Mouse (Mus musculus) kidney, postnatal 14 days (tissue): ENCODE results near the gene Kyat1.
"Not testable (repeated sequence)": the region's sequence is repeated elsewhere in the genome, so short reads cannot be mapped to it uniquely, and the experiment has no call there.

Experiments
- DNase-seq: peaks from one replicate; pipeline ENCODE4 v3.0.0; 2022; ENCODE audit warnings: mixed read lengths

The Kyat1 gene

DNA sequence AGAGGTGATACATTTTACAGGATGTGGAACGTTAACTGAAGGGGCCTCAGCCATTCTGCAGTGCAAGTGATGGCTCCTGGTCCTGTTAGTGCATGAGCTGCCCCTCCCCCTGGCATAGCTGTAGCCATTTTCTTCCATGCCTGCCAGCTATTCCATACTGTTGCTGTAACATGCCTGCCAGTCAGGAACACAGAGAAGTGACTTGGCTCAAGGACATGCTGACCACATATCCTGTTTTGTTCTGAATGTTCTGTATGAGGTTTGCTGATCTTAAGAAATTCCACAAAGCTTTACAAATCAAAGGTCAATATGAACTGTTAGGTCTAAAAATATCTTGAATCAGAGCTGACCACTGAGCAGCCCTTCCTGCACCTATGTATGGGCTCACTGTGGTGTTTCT lies 7.3 kb upstream of the Kyat1 start:
- DNase-seq = peak; percentile 36

DNA sequence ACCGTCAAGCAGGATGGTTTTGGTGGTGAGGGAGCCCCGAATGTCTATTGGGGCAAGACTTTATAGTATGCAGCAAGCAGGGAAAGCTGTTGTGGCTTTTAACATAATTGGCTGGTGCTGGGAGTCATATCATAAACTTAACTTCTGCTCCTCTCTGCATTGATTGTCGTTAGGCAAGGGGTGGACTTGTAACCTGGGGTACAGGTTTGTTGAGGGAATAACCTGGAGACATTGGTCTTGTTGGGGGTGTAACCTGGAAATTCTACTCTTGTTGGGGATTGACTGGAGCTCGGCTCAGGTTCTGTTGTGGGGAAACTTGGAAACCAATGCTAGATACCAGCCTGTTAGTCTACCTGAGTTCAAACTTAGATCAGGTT lies 6.5 kb upstream of the Kyat1 start:
- no peak for DNase-seq

DNA sequence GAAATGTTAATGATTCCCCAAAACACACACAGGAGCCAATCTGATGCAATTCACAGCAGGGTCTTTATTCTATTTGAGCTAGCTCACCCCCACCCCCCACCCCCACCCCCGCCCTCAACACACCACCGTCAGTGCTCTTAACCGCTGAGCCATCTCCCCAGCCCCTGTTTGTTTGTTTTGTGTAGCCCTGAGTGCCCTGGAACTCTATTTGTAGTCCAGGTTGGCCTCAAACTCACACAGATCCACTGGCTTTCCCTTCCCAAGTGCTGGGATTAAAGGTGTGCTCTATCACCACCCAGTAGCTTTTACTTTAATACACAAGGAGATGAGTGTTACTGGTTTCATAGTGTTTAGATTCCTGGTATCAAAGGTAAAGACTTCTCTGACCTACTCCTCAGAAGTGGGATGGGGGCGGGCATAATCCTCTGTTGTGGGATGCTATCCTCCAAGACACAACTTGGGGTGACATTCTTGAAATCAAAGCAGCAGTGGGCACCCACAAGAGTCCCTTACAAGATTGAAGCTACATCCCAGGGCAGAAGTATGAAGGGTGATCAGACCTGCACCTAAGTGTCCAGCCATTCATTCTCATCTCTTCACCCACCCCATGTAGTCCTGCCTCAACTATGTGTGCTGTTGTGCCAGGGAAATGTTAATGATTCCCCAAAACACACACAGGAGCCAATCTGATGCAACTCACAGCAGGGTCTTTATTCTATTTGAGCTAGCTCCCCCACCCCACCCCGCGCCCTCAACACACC lies 5.9 kb upstream of the Kyat1 start:
- DNase-seq = no peak

DNA sequence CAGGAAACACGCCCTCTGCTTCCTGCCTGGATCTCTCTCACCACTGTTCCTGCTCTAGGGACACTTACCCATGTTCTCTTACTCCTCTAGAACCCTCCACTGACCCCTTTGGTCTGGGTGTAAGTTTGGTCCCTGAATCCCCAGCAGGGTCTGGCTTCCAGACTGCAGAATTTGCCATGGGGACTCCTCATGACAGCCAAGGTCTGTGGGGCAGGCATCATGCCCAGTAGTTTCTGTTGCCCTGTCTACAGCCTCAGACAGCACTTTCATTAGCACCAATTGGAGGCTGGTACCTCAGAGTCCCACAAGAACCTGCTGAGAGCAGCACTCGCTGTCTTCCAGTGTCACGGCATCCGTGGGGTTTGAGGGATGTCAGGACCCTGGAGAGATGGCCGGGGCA lies 2.2 kb upstream of the Kyat1 start:
- DNase-seq = no peak

DNA sequence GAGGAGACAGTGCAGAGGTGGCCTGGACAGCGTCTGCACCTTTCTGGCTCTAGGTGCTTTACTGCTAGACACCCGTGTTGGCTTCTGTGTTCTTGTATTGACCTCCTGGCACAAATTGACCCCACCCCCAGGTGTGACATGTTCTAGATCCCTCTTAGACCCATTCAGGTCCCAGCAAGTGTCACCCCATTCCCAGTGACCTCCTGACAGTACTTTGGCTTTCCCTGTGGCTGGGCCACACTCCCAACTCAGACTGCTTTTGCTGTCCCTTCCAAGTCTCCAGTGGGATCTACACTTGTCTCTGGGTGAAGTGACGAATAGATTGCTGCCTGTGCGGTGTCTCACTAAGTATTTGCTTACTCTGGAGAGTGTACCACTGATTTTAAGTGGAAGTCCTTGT lies 1.8 kb upstream of the Kyat1 start:
- no peak for DNase-seq

DNA sequence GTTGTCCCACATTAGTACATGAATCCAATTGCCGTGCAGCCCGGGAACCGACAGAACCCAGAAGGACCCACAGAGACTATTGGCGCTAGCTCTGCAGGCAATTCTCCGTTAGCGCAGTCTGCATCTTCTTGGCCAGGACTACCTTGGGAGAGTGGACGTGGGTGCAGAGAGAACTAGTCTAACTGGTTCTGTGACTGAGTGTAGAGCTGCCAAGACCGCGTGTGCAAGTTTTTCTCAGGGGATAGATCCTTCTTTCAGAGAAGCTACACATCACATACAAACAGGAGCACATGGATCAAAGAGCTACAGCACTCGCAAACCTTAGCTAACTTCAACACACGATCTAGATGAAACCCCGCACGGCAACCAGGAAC lies 405 bp downstream of the Kyat1 start:
- no peak for DNase-seq

DNA sequence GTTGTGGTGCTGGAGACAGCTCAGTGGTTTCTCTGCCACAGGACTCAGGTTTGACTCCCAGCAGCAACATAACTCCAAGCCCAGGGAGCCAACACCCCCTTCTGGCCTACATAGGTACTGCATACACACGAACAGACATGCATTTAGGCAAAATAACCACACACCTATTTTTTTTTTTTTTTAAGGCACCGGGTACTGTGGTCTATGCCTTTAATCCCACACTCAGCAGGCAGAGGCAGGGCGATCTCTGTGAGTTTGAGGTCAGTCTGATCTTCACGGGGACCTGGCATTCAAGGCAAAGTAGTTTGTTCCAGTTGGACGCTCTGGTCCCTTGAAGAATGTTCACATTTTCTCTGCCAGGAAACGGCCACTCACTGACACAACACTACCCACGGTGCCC lies 2.2 kb downstream of the Kyat1 start:
- no peak for DNase-seq

DNA sequence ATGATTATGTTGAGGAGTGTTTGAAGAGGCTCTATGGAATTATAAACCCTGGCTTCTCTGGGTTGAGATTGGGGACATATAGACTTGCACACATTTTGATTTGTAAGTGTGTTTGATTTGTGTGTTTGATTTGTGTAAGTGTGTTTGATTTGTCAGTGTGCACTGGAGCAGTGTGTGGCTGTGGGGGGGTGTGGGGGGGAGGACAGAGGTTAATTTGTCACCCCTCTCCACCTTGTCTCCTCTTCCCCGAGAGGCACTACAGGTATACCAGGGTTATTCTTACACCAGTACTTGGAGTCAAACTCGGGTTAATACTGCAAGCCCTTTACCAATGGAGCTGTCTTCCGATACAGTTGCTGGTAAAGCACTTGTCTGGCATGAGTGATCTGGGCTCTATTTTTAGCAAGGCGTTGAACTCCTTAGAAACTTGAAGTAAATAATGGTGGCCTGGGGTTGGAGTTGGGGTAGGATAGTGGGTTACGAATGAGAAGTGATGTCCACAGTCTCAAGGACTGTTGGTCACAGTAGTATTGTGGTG lies 5.2 kb downstream of the Kyat1 start:
- no peak for DNase-seq

DNA sequence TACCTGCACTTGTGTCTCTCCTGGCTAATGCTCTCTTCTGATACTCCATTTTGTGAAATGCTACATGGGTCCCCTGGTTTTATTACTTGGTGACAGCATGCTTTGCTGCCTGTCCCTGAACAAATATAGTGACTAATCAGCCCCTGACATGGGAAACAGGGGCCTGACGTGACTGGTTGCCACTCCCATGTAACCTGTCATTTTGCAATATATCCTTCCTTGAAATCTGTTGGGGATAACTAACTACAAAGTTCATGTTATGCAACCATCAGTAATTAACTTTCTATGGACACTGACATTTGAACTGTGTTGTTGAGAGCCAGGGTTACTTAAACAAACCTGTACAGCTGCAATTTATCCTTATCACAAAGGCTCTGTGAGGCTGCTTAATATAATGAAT lies 5.7 kb downstream of the Kyat1 start:
- DNase-seq = no peak

DNA sequence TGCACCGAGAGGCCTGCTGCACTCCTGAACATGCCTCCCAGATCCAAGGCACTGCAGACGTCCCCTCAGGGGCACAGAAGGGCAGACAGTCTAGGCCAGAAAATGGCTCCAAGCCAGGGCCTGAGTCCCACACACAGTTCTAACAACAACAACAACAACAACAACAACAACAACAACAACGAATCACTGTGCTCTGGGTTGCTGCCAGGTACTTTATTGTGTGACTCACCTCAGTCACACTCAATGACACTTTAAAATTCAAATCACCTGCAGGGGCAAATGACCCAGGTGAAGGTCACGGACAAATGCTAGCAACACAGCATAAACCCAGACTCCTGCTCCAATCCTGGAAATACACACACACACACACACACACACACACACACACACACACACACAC lies 7.6 kb downstream of the Kyat1 start:
- DNase-seq = peak; percentile 64

DNA sequence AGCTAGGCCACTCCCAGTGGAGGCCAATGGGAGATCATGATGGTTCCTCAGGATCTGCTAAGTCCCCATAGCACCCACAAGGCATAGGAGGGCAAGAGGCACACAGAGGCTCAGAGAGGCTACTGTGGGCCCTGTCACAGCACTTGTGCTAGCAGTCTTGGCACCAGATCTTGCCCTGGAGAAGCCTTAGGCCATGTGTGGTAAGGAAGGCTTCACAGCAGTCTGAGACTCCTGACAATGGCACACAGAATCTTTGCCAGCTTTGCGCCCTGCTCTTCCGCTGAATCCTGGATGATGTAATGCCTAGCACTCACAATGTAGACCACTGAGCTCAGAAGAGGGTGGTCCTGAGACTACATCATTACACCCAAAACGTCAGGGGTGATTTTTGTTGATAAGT lies 11.0 kb downstream of the Kyat1 start:
- no peak for DNase-seq

DNA sequence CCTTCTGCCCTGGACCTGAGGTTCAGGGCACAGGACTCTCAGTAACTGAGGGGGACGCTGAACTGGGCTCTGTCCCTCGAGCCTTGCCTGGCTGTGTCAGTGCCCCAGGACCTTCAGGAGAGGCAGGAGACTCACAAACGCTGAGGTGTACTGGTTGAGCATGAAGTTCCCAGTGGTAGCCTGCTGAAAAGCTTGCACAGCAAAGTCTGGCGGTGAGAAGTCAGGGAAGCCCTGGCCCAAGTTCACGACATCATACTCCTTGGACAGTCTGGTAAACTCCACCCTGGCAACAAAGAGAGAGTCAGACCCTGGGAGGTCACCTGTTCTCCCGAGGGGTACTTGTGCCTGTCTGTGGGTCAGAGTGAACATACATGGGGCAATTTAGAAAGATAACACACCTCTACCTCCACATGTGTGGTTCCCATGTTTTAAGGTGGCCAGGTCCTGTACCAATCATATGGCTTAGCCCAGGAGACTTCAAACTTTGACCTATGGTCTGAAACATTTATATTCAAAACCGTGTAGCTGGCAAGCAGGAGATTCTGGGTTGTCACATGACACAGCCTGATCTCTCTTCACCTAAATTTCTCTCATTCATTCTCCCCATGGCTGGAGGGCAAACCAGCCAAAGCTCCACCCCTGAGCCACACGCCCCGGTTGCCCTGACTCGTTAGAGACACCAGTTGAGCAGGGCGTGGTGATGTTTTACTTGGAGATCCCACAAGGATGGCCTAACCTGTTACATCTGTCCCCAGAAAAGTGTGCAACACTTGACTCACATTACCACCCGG lies 13.7 kb downstream of the Kyat1 start:
- peak; percentile 62 for DNase-seq

DNA sequence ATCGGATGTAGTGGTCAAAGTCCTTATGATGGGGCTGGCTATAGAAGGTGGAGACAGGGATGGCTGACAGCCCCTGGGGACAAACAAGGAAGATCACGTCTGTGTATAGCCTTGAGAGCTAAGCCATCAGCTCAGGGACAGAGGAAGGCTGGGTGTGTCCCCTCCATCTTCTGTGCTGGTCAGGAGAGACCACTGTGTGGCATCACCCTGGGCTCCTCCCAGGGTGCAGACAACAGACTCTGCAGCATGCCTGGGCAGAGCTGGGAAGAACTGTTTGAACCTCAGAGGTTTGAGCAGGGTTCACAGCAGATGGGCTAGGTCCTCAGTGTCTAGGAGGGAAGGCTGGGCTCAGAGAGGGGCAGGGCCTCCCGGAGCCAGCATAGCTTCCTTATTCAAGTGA lies 20.0 kb downstream of the Kyat1 start:
- no peak for DNase-seq

DNA sequence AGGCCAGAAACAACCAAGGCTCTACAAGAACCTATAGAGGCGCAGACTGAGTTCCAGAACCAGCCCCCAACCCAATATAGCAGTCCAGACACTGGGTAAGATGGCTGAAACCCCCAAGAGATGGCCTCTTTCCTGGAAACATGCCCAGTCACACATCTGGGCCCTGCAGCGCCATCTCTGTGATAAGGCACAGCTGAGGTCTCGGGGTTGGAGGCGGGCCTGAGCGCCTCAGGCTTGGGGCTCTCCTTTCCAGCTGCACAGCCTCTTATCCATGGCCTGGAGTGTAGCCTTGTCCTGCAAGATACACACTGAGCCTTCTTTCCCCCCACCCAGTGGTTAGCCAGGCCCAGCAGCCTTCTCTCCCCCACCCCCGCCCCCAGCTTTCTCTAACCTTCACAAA lies 20.4 kb downstream of the Kyat1 start:
- DNase-seq = no peak

DNA sequence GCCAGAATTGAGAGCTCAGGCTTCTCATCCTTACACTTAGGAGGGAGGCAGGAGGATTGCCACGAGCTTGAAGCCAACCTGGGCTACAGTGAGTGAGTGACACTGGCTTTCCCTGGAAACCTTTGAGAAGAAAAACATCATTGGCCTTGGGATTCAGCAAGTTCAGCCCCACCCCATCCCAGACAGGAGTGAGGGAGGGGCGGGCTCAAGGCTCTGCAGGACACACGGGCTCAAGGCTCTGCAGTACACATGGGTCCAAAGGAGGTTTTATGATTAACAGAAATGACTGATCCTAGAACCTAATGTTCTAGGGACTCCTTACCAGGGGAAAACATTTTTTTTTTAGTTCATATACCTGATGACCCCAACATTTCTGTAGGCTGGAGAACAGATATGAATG lies 21.9 kb downstream of the Kyat1 start:
- peak; percentile 58 for DNase-seq

DNA sequence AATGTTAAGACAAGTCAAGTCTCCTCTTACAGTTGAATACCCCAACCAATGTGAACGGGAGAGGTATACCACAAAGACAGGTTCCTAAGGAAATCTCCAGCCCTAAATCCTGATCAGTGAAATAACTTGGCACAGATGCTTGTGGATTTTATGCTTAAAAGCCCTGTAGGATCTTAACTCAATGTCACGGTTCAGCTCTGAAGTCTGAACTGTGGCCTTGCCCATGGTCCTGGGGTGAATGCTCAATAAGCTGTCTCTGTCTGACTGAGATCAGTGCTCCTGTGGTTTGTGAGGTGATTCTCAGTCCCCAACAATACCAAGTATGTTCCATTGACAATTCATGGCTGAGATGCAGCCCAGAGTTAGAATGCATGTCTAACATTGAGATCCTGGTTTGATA lies 23.2 kb downstream of the Kyat1 start:
- no peak for DNase-seq

DNA sequence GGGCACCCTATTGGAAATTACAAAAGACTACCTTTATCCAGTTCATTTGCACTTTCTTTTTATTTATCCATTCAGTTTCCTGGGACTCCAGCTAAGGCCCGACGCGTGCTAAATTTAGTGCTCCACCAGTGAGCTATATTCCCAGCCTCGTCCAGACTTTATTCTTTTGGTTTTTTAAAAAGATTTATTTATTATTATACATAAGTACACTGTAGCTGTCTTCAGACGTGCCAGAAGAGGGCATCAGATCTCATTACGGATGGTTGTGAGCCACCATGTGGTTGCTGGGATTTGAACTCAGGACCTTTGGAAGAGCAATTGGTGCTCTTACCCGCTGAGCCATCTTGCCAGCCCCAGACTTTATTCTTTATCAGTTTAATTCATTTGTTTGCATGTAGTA lies 26.9 kb downstream of the Kyat1 start:
- DNase-seq = not testable (repeated sequence)

DNA sequence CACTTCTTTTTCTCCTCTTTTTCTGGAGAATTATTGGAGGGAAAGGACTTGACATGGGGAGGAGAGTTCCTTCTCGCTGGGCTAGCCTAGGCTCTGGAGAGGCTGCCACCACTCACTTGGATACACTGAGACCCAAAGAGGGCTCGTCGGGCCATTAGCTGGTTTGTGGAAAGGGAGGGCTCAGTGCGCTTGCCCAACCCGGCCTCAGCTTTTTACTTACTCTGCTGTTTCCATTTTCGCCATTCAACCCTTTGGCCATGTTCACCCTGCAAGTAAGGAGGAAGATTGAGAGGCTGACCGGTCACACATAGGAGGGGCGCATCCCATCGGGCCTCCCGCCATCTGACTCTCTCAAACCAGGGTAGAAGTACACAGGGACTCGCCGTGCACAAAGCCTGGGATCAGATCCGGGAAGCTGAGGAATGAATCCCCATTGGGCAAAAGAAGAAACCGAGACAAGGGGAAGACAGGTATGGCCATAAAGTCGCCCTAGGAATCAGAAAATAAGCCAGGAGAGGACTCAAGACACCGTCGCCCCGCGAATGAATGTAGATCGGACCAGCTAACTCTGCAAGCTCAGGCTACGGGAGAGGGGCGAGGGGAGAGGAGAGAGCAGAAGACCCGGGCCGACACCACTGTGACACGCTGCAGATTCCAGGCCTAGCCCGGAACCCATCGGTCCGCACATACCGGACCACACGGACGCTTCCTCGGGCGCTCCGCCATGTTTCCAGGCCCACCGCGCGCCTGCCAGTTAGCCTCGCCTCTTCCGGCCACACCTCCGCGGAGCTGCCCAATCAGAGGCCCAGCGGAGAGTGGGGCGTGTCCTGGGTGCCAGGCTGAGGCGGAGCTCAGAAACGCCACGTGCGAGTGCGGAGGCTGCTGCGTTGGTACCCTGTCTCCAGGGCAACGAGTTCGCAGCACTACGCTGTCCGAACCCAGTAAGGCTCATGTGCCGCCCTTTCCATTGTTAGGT lies 27.7 kb downstream of the Kyat1 start, which contains the start of gene Spout1:
Gene Spout1, minus strand, starts transcription at position 760 of the 976 bp plus-strand sequence.
- peak; percentile 96 for DNase-seq

DNA sequence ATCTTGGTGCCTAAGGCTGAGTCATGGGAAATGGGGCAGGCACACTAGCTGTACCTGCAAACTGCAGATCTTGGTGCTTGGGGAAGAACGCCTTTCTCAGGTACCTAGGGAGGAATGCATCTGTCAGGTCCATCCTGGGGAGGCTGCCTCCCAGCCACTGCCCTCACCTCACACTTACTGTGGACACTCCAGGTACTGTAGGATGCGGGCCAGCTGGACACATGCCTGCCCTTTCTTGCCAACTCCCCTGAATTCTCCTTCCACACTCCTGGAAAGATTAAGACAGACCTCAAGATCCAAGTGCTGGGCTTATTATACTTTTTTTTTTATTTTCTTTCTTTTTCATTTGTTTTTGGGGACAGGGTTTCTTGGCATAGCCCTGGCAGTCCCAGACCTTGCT lies 29.1 kb downstream of the Kyat1 start:
- no peak for DNase-seq

DNA sequence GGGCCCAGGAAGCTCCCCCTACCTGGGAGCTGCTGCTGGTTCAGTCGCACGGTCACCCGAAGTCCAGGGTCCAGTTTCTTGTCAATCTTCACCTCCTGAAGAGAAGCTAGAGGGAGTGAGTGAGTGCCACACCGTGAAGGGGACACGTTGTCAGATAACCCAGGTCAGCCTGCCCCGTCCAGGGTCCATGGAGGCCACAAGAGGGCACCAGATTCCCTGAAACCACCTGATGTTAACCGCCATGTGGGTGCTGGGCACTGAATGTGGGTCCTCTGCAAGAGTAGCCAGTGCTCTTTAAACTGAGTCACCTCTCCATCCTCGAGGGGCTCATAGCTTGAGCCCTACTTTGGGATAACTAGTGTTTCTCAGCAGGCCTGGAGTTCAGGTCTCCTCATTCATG lies 29.8 kb downstream of the Kyat1 start:
- no peak for DNase-seq

DNA sequence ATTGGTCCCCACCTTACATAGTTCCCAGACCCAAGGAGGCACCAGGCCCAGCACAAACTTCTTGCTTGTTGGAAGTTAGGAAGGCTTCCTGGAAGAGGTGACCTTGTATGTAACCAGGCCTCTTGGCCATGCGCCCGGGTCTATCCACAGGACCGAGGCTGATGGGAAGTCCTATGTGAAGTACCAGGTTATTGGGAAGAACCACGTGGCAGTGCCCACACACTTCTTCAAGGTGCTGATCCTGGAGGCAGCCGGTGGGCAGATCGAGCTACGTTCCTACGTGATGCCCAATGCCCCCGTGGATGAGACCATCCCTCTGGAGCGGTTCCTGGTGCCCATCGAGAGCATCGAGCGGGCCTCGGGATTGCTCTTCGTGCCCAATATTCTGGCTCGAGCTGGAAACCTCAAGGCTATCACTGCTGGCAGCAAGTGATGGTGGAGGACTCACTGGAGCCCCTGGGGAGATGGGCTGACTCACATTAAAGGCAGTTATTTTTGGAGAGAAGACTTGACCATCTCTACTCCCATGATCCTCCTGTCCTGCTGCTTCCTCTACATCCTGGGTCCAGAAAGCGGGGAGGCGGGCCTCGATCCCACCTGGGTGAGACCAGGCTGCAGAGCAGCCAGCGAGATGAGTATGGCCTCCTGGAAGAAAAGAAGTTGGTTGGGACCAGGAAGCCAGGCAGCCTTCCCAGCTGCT lies 32.0 kb downstream of the Kyat1 start:
- no peak for DNase-seq

DNA sequence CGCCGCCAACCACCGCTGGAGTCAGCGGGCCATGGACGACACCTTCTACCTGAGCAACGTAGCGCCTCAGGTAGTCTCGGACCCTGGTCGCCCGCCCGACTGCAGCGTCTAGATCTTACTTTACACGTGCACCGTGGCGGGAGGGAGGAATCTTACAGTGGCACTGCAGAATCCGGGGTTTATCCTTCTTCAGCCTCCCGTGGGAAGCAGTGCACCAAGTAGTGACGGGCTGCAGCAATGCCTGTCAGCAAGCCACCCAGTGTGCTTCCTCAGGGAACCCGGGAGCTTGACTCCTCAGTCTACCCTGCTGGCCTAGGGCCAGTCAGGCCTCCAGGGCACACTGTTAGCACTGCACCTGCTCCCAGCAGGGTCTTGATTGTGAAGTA lies 33.7 kb downstream of the Kyat1 start:
- no peak for DNase-seq
